Mouse (Mus musculus): ENCODE measurements at regions not wholly inside any gene's neighbourhood (a gene's known extent, or its start where the extent isn't known, plus 50 kb on each side); places are given as distances from the start of the nearest gene placed in this dataset.

GRCm38 (mm10) chr4:31833828-31834227 is 130.1 kb upstream of the Map3k7 start:
- TF ChIP-seq POLR2A (IDR thresholded peaks at IDR 0.05; ENCODE audit: low read depth, low read length) (no peak), CTCF (IDR thresholded peaks at IDR 0.05; ENCODE audit: extremely low read depth, insufficient read length, insufficient replicate concordance, low read depth, low read length) (no peak)
